Mouse (Mus musculus): ENCODE measurements around the gene Apoa2. TPM values are rescaled to one million over a fixed set of nuclear protein-coding genes. Genes with fewer than 3 reads are reported as not detected.

Gene Apoa2
- total and polyA plus RNA-seq, 2 experiments from 2014 or later: 2.0 to 2.7 TPM

DNA sequence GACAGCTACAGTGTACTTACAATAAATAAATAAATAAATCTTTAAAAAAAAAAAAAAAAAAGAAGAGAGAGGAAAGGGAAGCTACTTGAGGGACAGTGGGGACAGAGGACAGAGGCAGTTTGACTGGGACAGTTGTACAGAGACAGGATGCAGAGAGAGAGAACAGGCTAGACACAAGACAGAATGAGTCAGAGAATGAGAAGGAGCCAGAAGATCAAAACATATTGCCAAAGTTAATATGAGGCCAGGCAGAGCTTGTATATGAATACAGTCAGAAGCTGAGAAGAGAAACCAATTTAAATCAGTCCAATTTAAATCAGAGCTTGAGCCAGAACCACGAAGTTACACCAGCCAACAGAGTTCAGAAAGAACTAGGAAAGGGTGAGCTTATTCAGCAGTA is 43.5 kb downstream of the Apoa2 start:
- WGBS: 56% methylated on average over 1 of the region's 1 CpGs
- Histone ChIP-seq H3K4me3 (ENCODE audit: low read depth, low read length) (no peak overlapping the region), H3K9me3 (ENCODE audit: low read length) (no peaks in the 10 kb centered on the region), H3K36me3 (ENCODE audit: insufficient read depth) (peaks cover under 1% of the 10 kb centered on the region; the same call in 1 of the 2 replicates), H3K9ac (no peak overlapping the region), H3K4me2 (ENCODE audit: low read depth) (no peak overlapping the region), H3K27me3 (ENCODE audit: insufficient read depth, low read length) (no peaks in the 10 kb centered on the region), H3K4me1 (ENCODE audit: insufficient read depth) (peaks cover 15% of the 10 kb centered on the region), H3K27ac (ENCODE audit: low read depth, low read length) (no peak overlapping the region)
- ATAC-seq (no peak), DNase-seq (no peak)
- TF ChIP-seq CTCF (IDR thresholded peaks at IDR 0.05; ENCODE audit: low read depth): no peak

DNA sequence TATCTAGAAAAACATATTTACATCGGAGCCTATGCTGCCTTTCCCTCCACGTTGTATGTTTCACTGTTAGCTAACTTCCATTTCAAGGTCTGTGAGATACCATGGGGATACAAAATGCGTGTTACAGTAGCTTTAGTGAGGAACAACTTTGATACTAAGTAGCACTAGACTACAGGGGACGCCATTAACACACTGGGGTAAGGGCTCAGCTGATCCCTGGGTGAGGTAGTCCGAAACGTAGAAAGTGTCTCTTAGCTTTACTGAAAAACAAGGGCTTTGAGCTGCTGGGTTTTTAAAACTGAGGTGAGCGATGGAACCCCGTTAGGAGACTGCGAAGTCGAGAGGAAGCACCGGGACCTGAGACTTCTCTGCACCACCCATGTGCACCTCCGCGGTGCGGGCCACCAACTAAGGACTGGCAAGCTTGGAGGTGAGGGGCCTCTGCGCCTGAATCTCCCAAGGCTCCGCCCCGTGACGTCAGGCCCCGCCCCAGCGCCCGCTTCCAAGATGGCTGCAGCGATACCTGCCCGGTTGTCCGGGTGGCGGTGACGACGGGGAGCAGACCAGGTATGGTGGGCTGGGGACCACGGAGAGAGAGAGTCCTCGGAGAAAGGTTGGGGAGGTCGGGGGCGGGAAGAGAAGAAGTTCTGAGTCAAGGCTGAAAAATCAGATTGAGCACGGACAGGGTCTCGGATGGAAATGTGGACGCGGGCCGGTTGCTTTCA is 45.2 kb downstream of the Apoa2 start, which contains the start of gene B4galt3:
Gene B4galt3, plus strand, starts transcription at position 481 of the 725 bp plus-strand sequence.
- peak; percentile 97 for ATAC-seq
- TF ChIP-seq CTCF (IDR thresholded peaks at IDR 0.05; ENCODE audit: low read depth): no peak
- Histone ChIP-seq H3K36me3 (ENCODE audit: insufficient read depth) (peaks cover 17% of the 10 kb centered on the region), H3K4me3 (ENCODE audit: low read depth, low read length) (peak within 1 kb of the TSS; percentile 71), H3K27ac (ENCODE audit: low read depth, low read length) (peak within 1 kb of the TSS; percentile 51), H3K27me3 (ENCODE audit: insufficient read depth, low read length) (no peaks in the 10 kb centered on the region), H3K4me2 (ENCODE audit: low read depth) (peak within 1 kb of the TSS; percentile 96), H3K9me3 (ENCODE audit: low read length) (no peaks in the 10 kb centered on the region), H3K4me1 (ENCODE audit: insufficient read depth) (peaks cover 8% of the 10 kb centered on the region), H3K9ac (peak within 1 kb of the TSS; percentile 73)
- peak; percentile 92 for DNase-seq
- 3% methylated on average over 36 of the region's 36 CpGs for WGBS

DNA sequence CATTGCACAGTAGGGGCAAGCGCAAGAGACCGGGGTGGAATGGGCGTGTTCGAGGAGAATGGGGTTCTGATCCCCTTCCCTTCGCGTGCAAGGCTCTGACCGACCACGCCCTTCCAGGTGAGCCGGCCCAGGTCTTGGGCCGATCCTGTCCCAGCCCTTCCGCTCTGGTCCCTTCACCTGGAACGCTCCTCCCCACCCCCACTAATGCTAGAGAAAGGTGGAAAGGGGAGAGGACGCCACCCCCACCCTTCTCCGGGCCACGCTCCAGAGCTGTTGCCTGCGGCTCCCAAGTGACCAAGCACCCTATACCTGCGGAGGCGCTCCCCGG is 45.7 kb downstream of the Apoa2 start:
- Histone ChIP-seq H3K4me1 (ENCODE audit: insufficient read depth) (peaks cover 8% of the 10 kb centered on the region), H3K27me3 (ENCODE audit: insufficient read depth, low read length) (no peaks in the 10 kb centered on the region), H3K4me3 (ENCODE audit: low read depth, low read length) (peak overlapping the region; percentile 71), H3K9me3 (ENCODE audit: low read length) (no peaks in the 10 kb centered on the region), H3K36me3 (ENCODE audit: insufficient read depth) (peaks cover 22% of the 10 kb centered on the region), H3K4me2 (ENCODE audit: low read depth) (peak overlapping the region; percentile 96), H3K9ac (peak overlapping the region; percentile 73), H3K27ac (ENCODE audit: low read depth, low read length) (peak overlapping the region; percentile 51)
- TF ChIP-seq CTCF (IDR thresholded peaks at IDR 0.05; ENCODE audit: low read depth): no peak
- ATAC-seq (peak; percentile 45), DNase-seq (no peak)
- WGBS: 2% methylated on average over 19 of the region's 19 CpGs

DNA sequence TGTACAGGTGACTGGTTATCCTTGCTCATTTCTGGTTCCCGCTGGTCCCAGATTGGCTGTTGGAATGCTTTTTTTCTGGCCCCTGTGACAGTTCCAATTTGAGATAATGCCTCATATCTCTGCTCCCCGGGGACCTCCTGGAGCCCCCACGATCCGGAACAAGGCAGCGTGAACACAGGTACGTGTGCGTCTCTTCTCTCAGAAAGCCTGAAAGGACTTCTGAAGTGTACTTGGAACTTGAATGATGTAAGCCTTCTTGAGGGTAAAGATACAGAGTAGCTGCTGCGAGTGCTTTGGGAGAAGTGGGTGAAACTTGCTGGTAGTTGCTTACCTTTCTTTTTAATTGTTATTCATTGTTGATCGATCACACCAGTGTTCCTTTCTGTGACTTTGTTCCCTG is 46.3 kb downstream of the Apoa2 start:
- DNase-seq (no peak), ATAC-seq (no peak)
- no peak for TF ChIP-seq CTCF (IDR thresholded peaks at IDR 0.05; ENCODE audit: low read depth)
- Histone ChIP-seq H3K4me3 (ENCODE audit: low read depth, low read length) (peak overlapping the region; percentile 71), H3K36me3 (ENCODE audit: insufficient read depth) (peaks cover 29% of the 10 kb centered on the region), H3K9ac (peak overlapping the region; percentile 73; the same call in 1 of the 2 replicates), H3K4me2 (ENCODE audit: low read depth) (peak overlapping the region; percentile 96), H3K9me3 (ENCODE audit: low read length) (no peaks in the 10 kb centered on the region), H3K4me1 (ENCODE audit: insufficient read depth) (peaks cover 8% of the 10 kb centered on the region), H3K27me3 (ENCODE audit: insufficient read depth, low read length) (no peaks in the 10 kb centered on the region), H3K27ac (ENCODE audit: low read depth, low read length) (peak overlapping the region; percentile 51; the same call in 1 of the 2 replicates)
- 55% methylated on average over 9 of the region's 9 CpGs for WGBS

DNA sequence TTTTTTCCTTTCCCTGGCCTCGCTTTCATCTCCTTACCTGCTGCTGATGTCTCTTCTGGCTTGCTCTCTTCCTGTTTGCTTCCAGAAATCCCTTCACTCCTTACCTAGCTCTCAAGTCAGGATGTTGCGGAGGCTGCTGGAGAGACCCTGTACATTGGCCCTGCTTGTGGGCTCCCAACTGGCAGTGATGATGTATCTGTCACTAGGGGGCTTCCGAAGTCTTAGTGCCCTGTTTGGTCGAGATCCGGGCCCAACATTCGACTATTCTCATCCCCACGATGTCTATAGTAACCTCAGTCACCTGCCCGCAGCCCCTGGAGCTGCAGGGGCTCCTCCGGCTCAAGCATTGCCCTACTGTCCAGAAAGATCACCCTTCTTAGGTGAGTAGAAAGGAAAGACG is 46.8 kb downstream of the Apoa2 start:
- WGBS: 73% methylated on average over 10 of the region's 10 CpGs
- H3K27ac ChIP-seq (ENCODE audit: low read depth, low read length): no peak overlapping the region
- peaks cover 33% of the 10 kb centered on the region for H3K36me3 ChIP-seq (ENCODE audit: insufficient read depth)
- no peak overlapping the region for H3K9ac ChIP-seq
- TF ChIP-seq CTCF (IDR thresholded peaks at IDR 0.05; ENCODE audit: low read depth): no peak
- no peak overlapping the region for H3K4me3 ChIP-seq (ENCODE audit: low read depth, low read length)
- peaks cover 8% of the 10 kb centered on the region for H3K4me1 ChIP-seq (ENCODE audit: insufficient read depth)
- H3K27me3 ChIP-seq (ENCODE audit: insufficient read depth, low read length): no peaks in the 10 kb centered on the region
- peak overlapping the region; percentile 96; the same call in 1 of the 2 replicates for H3K4me2 ChIP-seq (ENCODE audit: low read depth)
- DNase-seq (no peak), ATAC-seq (no peak)
- H3K9me3 ChIP-seq (ENCODE audit: low read length): no peaks in the 10 kb centered on the region

DNA sequence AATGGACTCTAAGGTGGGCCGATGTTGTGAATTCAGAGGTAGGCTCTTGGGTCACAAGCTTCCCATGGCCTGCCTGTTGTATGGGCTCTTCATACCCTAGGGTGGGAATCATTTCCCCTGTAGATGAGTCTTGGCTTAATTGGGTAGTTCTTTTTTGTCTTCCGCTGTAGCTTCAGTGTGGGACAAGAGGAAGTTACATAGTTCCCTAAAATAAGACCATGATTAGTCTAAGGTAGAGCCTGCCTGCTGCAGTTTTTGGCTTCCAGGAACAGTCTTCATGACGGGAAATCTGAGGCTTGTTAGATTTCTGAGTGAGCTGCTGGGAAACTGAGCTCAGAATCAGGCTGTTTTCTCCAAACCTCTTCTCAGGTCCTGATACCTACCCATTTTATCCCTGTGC is 47.2 kb downstream of the Apoa2 start:
- no peak overlapping the region for H3K9ac ChIP-seq
- H3K4me1 ChIP-seq (ENCODE audit: insufficient read depth): peaks cover 8% of the 10 kb centered on the region
- H3K4me3 ChIP-seq (ENCODE audit: low read depth, low read length): no peak overlapping the region
- H3K27me3 ChIP-seq (ENCODE audit: insufficient read depth, low read length): no peaks in the 10 kb centered on the region
- no peak for TF ChIP-seq CTCF (IDR thresholded peaks at IDR 0.05; ENCODE audit: low read depth)
- ATAC-seq (no peak), DNase-seq (no peak)
- WGBS: 94% methylated on average over 3 of the region's 3 CpGs
- no peak overlapping the region for H3K27ac ChIP-seq (ENCODE audit: low read depth, low read length)
- no peaks in the 10 kb centered on the region for H3K9me3 ChIP-seq (ENCODE audit: low read length)
- no peak overlapping the region for H3K4me2 ChIP-seq (ENCODE audit: low read depth)
- H3K36me3 ChIP-seq (ENCODE audit: insufficient read depth): peaks cover 38% of the 10 kb centered on the region

DNA sequence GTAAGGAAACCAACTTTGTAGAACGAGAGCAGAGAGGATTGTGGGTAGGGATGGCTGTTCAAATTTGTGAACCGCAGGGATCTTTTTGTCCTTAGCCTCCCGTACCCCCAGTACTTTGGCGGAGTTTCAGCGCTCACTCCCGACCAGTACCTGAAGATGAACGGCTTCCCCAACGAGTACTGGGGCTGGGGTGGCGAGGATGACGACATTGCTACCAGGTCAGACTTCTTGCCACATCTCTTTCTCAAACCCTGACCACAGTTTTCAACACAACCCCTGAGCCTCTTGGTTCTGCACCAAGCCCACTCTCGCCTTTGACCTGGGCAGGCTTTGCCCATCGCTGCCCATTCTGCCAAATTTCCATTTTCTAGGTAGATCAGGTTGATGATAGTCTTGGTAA is 49.3 kb downstream of the Apoa2 start:
- TF ChIP-seq CTCF (IDR thresholded peaks at IDR 0.05; ENCODE audit: low read depth): no peak
- WGBS: 89% methylated on average over 12 of the region's 12 CpGs
- Histone ChIP-seq H3K4me3 (ENCODE audit: low read depth, low read length) (no peak overlapping the region), H3K27me3 (ENCODE audit: insufficient read depth, low read length) (no peaks in the 10 kb centered on the region), H3K9me3 (ENCODE audit: low read length) (no peaks in the 10 kb centered on the region), H3K9ac (no peak overlapping the region), H3K4me1 (ENCODE audit: insufficient read depth) (peaks cover 8% of the 10 kb centered on the region), H3K4me2 (ENCODE audit: low read depth) (no peak overlapping the region), H3K27ac (ENCODE audit: low read depth, low read length) (no peak overlapping the region), H3K36me3 (ENCODE audit: insufficient read depth) (peaks cover 45% of the 10 kb centered on the region)
- DNase-seq (no peak), ATAC-seq (no peak)

Data from forebrain, postnatal 0 days (tissue).